Mouse (Mus musculus): Measurements from ENCODE around the gene Pcf11.

Pcf11 gene

DNA sequence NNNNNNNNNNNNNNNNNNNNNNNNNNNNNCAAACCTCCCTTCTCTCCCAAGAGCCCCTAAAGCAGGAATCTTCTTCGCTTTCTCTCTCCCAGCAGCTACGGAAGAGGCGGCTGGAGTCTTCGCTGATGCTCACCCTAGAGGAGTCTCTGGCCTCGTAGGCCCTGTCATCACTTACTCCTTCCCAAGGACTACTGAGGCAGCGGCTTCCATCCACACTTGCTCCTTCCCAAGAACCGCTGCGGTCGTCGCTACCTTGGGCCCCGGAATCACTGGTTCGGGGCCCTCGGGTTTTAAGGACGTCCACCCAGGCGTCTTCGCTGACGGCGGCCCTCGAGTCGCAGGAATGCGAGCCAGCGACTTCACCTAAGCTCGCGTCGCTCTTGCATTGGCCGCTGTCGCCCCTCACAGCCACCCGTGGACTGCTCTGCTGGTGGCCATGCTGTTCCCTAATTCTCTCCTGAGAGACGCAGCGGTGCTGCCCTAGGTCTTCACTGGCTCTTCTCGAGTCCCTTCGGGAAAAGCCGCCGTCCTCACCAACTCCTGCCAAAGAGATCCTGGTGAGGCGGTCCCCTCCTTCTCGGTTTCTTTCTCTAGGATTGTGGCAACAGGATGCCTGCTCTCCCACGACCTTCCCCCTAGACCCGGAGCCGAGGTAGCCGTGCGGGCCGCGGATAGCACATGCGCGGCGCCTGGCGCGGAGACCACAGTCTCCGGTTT lies 33.3 kb downstream of the Pcf11 start:
- no peak for DNase-seq

DNA sequence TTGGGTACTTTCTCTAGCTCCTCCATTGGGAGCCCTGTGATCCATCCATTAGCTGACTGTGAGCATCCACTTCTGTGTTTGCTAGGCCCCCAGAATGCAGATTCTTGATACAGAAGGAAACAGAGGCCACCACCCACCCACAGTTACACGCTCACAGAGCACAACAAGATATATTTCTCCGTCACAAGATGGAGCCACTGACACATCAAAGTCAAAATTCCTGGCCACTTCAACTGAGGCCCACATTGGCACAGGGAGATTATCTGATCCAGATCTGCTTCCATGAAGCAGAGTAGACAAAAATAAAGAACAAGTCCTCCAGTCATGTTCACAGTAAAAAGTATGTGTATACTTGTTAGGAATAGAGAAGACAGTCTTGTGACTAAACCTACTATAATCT lies 39.6 kb downstream of the Pcf11 start:
- peak; percentile 19 to 23 for DNase-seq

DNA sequence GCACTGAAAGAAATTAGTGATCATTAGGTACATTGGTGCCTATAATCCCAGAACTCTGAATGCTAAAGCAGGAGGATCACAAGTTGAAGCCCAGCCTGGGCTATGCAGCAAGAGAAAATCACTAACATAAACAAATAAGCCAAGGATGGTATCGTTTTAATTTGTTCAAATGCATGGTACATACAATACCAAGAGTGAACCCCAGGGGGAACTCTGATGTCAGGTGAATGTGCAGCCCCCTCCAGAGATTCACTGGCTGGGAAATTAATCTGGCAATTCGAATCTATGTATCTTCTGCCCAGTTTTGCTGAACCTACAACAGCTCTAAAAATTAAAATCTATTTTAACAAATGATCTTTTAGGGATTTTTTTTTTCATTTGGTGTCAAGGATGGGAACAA lies 45.2 kb downstream of the Pcf11 start:
- DNase-seq = no peak

DNA sequence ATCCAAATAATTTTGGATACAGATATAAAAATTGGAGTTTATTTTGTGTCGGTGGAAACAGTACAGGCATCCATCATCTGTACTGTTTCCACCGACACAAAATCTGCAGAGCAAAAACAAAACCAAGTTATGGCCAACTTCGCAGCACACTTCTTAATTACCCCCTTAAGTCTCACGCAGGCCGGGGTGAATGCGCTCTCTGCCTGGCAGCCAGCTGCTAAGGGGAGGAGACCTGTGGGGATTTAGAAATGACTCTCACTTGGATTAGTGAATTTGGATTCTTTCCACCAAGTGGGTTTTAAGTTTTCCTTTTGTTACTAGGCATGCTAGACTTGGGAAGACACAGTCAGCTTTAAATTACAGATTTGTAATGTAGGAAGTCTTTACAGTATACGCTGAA lies 58.9 kb downstream of the Pcf11 start:
- no peak for DNase-seq

- DNase-seq = no peak
Measured at GRCm38 (mm10) chr7:92604961-92605360, 64.8 kb downstream of the Pcf11 start.

Measured in kidney, adult 8-10 months (tissue).